Mouse (Mus musculus) heart, postnatal 4 days (tissue): ENCODE measurements around the gene Camk2g. TPM values are rescaled to one million over a fixed set of nuclear protein-coding genes. Genes with fewer than 3 reads are reported as not detected.
A peak's percentile ranks its signal among the peaks of the same experiment; 100 is the strongest.

Source experiments
- DNase-seq: peaks from one replicate; pipeline ENCODE4 v3.0.0; 2021
- total RNA-seq, 2 experiments: library from RNA; stranded (reverse); gene quantifications; 2 replicates each; pipeline ENCODE4 v1.2.3; 2021

Camk2g gene
- total RNA-seq, result 10 to 100 TPM; 58.3 to 65.2 TPM

- peak; percentile 87 for DNase-seq
Measured at GRCm38 (mm10) chr14:20793758-20794531, at the start of gene Camk2g. TSS of gene Camk2g (minus strand) at chr14:20794088.

DNA sequence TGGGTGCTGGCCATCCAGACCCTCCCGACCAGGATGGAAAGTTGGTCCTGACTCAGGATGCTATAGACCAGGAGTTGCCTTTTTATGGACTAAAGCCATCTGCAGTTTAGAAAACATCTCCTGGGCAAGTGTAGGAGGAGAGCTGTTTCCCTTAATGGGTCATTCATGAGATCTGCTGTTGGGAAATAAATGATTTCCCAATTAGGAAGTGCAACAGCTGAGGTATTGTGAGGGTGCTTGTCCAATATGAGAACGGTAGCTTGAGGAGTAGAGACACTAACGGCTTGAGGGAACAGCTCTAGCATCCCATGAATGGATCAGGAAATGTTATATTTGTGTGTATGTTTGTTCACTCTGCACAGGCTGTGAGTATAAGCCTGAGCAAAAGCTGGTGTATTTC, 48.7 kb upstream of the Camk2g start:
- no peak for DNase-seq

- DNase-seq, result no peak
Measured at GRCm38 (mm10) chr14:20841526-20841925, 47.6 kb upstream of the Camk2g start.

DNA sequence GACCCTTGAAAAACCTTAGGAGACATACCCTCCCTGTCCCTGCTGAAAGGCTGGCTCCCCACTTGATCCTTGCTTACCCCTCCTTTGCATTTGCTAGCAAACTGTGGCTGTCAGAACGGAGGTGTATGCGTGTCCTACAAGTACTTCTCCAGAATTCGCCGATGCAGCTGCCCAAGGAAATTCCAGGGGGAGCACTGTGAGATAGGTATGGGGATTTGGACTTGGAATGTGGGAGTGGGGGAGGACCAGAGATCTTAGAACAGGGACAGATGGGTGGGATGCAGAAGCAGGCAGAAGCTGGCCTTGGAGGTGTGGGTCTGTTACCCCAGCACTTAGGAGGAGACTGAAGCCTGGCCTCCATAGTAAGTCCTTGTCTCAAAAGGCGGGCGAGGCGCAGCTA, 43.8 kb upstream of the Camk2g start:
- DNase-seq, result no peak

DNA sequence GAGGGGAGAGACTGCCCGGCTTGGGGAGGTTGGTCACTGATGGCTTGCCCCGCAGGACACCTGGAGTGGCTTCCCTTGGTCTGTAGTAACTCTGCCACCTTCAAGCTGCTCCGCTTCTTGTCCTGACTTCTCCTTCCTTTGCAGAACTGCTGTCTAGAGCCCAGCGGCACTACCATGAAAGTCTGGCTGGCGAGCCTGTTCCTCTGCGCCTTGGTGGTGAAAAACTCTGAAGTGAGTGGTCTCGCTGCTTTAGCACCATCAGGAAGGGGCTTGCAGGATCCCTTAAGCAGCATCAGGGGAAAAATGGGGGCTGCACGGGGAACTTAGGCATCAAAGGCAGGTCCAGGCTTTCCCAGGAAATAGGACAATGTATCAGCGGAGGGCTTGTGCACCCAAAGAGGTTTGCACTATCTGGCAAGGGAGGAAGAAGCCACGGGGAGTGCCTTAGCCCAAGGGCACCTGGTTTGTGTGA, 43.1 kb upstream of the Camk2g start:
- peak; percentile 17 for DNase-seq

- peak; percentile 78 for DNase-seq
Measured at GRCm38 (mm10) chr14:20836171-20836904, 42.5 kb upstream of the Camk2g start, which contains the start of gene Plau. TSS of gene Plau (plus strand) at chr14:20836660.

DNA sequence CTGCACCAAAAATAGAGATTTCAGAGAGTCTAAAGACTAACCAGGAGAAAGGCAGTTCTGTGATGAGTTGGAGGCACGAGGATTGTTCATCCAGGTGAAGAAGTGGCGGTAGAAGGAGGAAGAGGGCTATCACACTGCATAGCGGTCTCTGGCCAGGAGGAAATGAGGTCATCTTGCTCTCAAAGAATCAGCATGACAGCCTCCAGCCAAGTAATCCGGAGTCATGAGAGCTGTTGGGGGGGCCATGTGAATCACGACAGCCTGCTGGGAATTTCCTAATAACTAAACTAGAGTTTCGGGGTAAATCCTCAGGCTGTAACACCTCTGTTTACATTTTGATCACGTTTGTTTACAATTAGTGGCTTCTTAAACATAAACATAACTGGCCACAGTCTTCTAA, 40.2 kb upstream of the Camk2g start:
- DNase-seq, result peak; percentile 31

DNA sequence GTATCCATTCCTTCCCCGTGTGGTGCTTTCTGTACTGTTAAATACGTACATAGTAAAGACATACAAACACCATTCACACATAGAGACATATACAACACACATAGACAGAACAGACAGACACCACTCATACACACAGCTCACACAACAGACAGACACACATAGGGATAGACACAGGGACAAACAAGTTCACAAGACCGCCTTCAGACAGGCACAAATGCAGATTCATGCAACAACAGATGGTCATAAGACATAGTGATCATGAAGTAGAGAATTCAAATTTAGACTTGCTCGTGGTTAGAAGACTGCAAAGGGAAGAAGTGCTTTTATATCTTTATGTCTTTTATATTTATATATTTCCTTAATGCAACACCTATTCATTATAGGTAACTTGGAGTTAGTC, 39.6 kb upstream of the Camk2g start:
- DNase-seq, result no peak

- DNase-seq, result no peak
Measured at GRCm38 (mm10) chr14:20831915-20832314, 38.0 kb upstream of the Camk2g start.

GRCm38 (mm10) chr14:20831141-20831910, 37.4 kb upstream of the Camk2g start:
- DNase-seq, result no peak

GRCm38 (mm10) chr14:20829523-20830366, 35.9 kb upstream of the Camk2g start:
- no peak for DNase-seq

DNA sequence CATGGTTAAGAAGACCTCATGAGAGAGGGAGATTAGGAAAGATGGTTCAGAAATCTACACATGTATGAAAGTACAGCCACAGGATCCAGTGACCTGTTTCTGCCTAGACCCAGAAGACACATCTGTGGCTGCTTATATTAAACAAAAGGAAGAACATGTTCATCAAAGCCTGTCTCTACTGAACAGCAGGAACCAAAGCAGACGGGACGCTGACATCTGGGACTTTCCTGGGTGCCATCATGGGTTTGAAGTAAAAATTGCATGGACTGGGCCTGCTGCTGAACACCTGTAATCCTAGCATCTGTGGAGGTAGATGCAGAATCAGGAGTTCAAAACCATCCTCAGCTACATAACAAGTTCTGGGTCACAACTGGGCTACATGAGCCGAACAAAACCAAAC, 34.6 kb upstream of the Camk2g start:
- no peak for DNase-seq

DNA sequence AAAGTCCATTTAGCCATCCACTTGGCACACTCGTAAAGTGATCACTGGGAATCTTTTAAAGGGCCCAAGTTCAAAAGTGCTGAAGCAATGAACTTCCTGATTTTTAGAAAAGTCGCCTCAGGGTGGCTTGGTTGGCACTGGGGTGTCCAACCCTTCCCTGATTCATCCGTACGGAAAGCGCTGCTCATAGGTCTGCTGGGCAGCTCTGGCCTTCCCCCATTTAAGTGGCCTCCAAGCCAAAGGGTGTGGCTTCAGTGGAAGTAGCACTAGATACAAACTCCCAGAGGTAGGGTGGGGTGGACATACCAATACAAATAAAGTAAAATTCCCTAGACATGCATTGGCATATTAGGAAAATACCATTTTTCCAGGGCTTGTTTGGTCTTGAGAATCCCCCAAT, 33.6 kb upstream of the Camk2g start:
- no peak for DNase-seq

- no peak for DNase-seq
Measured at GRCm38 (mm10) chr14:20827061-20827460, 33.2 kb upstream of the Camk2g start.

DNA sequence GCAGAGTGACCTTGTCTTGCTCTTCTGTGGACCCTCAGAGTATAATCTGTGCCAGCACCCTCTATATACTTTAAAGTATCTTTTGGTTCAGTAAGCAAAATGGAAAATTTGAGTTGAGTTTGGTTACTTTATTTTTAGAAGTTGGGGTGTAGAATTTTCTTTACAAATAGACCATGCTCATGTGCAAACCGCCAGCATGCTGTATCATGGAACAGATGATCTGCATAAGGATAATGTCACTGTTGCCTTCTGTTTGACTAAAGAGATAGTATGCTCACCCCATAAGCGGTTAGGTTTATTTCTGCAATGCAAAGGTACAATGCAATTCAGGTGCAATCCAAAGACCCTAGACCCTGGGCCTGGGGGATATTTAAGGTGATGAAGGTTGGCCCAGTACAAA, 31.6 kb upstream of the Camk2g start:
- DNase-seq, result no peak

DNA sequence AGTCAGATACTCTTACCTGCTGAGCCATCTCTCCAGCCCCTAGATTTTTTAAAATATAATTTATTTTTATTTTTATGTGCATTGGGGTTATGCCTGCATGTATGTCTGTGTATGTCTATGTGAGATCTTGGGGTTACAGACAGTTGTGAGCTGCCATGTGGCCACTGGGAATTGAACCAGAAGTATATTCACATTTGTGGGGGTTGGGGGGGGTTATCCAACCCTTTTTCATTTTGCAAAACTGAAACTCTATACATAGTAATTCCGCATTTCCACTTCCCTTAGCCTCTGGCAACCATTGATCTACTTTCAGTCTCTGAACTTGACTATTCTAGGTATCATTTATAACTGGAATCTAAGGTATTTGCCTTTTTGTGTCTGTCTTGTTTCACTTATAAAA, 30.6 kb upstream of the Camk2g start:
- DNase-seq, result no peak

- no peak for DNase-seq
Measured at GRCm38 (mm10) chr14:20815448-20815847, 21.6 kb upstream of the Camk2g start.

DNA sequence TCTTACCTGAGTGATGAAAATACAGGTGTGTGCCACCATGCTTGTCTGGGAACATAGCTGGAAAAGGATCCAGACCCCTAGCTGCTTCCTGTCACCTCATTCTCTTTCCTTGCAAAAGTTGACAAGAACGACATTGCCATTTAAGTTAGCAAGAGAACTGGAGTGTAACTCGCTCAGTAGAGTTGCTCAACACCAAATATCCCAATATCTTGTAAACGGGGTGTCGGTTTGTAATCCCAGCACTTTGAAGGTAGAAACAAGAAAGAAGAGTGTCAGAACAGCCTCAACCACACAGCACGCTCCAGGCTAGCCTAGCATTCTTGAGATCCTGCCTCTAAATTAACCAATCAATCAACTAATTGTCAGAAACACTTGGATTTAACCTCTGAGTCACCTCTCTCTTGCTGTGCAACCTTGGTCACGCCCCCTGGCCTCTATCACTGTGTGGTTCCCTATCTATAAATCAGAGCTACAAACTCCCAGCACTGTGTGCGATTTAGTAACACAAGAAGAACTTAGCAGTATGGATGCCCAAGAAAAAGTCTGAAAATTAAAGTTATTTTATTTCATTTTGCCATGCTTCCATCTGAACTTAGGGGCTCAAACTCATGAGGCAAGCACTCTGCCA, 18.0 kb upstream of the Camk2g start:
- DNase-seq, result no peak

DNA sequence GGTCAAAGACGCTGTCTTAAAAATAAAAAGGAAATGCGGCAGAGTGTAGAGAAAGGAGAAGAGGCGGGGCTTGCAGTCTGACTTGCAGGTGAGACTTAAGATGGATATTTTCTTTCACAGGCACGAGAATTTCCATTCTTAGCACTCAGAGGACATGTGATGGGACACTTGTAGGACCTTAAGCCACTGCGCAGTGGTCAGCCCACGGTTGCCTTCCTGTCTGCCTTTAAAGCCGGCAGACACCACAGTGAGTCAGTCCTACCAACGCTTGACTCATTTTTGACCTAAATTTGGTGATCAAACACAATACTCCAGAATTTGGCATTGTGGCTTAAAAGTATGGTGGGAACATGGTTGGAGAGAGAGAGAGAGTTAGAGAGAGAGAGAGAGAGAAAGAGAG, 17.3 kb upstream of the Camk2g start:
- DNase-seq, result no peak

DNA sequence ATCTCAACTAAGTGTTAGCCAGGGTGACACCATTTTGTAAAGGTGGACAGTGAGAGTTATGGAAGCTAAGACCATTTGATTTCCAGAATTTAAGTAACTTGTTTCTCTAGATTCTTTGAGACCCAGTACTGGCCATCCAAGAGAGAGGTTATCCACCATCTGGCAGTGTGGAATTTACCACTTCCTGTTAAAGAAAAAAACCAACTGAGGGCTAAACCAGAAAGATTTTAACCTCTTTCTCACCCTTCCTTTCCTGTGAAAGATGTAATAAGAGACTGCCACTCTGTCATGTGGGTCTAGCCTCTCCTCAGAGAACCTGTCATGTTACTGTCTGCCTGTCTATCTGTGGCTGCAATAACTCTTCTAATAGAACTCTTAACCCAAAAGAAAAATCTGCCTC, 15.9 kb upstream of the Camk2g start:
- no peak for DNase-seq

- no peak for DNase-seq
Measured at GRCm38 (mm10) chr14:20809349-20809748, 15.5 kb upstream of the Camk2g start.
